Mouse (Mus musculus) lung, postnatal 0 days (tissue): Measurements from ENCODE around the gene Ep400.

Experiments used
- CTCF ChIP-seq: IDR thresholded peaks from 2 replicates; pipeline ENCODE4 v1.5.1; 2016; ENCODE audit warnings: antibody characterized with exemption, mild to moderate bottlenecking
- EP300 ChIP-seq: IDR thresholded peaks from 2 replicates; pipeline ENCODE4 v1.6.1; 2016; ENCODE audit warnings: antibody characterized with exemption, mild to moderate bottlenecking, control low read depth

DNA sequence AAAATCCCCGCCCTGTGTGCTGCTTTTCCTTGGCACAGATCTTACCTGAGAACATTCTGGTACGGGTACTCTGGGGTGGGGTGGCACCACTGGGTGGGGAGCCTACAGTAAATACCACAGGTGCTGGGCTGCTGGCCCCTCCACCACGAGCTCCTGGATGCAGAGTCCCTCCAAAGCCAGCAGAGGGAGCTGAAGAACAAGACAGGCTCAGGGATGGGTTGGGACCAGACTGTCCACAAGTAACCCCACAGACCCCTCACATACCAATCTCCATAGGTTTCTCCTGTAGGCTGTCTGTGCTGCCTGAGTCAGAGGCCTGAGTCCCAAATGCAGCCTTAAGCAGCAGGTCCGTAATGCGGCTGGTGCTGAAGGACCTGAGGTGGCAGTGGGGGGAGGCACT, 18.2 kb upstream of the Ep400 start:
- TF ChIP-seq EP300 (no peak), CTCF (peak; percentile 79)
